Mouse (Mus musculus): ENCODE results near the gene Gm28710. TPM values are rescaled to one million over a fixed set of nuclear protein-coding genes. Genes with fewer than 3 reads are reported as not detected.

Gene Gm28710
- 0.09 and 0.14 TPM in 2 replicates for polyA plus RNA-seq (2015; fragmentation: Nextera tagmentation; extraction: Ambion mirVana)

DNA sequence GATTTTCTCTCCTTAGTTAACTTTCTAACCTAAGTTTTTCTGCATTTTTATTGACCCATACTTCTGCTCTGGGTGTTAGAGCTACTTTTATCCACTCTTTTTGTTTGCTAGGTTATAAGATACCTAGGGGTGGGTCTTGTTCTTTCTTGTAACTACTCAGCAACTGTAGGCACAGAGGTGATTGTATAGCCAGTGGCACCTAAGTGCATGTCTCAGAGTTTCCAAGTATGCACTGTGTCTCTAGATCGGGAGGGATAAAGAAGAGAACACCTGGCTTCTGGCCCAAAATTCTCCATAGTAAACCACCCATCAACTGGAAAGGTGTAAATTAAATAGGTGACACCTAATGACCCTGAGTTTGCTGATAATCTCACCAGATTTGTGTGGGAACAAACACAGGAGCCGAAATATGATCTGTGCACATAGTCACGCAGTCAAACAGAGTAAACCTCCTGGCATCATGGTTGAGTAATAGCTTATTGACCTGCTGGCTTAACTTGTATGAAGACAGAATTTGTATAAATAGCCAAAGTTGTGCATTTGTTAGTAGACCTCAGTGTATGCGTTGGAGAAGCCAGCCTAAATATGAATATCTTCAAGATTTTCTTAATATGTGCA lies at the start of gene Gm28710:
Gm28710 (plus strand) TSS at position 568 of the 618 bp plus-strand sequence.
- Histone ChIP-seq H3K36me3 (ENCODE audit: control insufficient read depth, insufficient read depth) (no peaks in the 10 kb centered on the region), H3K4me1 (replicated peaks; ENCODE audit: control insufficient read depth, insufficient read depth, low read length) (no peaks in the 10 kb centered on the region), H3K4me3 (ENCODE audit: low read depth, low read length) (no peak within 1 kb of the TSS), H3K4me2 (replicated peaks; ENCODE audit: low read depth) (no peak within 1 kb of the TSS), H3K9ac (ENCODE audit: low read depth, low read length) (no peak within 1 kb of the TSS), H3K9me3 (ENCODE audit: control insufficient read depth) (no peaks in the 10 kb centered on the region), H3K27ac (ENCODE audit: low read depth, low read length) (no peak within 1 kb of the TSS), H3K27me3 (replicated peaks; ENCODE audit: control insufficient read depth, insufficient read depth, low read length) (no peaks in the 10 kb centered on the region)
- WGBS, result 57% methylated on average over 4 of the region's 4 CpGs
- TF ChIP-seq CTCF (IDR thresholded peaks at IDR 0.05; ENCODE audit: low read depth), result no peak
- ATAC-seq, result no peak

DNA sequence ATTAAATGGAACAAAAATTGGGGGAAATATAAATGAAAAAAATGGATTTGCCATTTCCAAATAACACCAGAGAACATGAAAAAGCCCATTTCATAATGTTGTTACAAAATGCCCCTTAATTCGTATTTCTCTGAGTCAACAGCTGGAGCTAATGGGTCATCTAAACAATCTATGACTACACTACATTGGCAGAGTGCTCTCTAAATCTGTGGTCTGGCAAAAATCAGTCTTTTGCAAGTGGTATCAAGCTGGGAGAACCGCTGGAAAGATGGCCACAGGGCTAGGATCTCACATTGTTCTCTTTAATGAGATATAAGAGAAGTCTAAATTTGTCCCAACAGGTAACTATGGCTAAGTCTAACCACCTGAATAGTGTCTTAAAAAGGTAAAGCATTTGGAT lies 14.4 kb upstream of the Gm28710 start:
- no peaks in the 10 kb centered on the region for H3K9me3 ChIP-seq (ENCODE audit: control insufficient read depth)
- H3K4me1 ChIP-seq (replicated peaks; ENCODE audit: control insufficient read depth, insufficient read depth, low read length), result no peaks in the 10 kb centered on the region
- ATAC-seq, result no peak
- H3K4me2 ChIP-seq (replicated peaks; ENCODE audit: low read depth), result no peak overlapping the region
- 66% methylated on average over 2 of the region's 2 CpGs for WGBS
- no peak overlapping the region for H3K4me3 ChIP-seq (ENCODE audit: low read depth, low read length)
- no peak overlapping the region for H3K27ac ChIP-seq (ENCODE audit: low read depth, low read length)
- no peak for TF ChIP-seq CTCF (IDR thresholded peaks at IDR 0.05; ENCODE audit: low read depth)
- H3K36me3 ChIP-seq (ENCODE audit: control insufficient read depth, insufficient read depth), result no peaks in the 10 kb centered on the region
- H3K9ac ChIP-seq (ENCODE audit: low read depth, low read length), result no peak overlapping the region
- no peaks in the 10 kb centered on the region for H3K27me3 ChIP-seq (replicated peaks; ENCODE audit: control insufficient read depth, insufficient read depth, low read length)

DNA sequence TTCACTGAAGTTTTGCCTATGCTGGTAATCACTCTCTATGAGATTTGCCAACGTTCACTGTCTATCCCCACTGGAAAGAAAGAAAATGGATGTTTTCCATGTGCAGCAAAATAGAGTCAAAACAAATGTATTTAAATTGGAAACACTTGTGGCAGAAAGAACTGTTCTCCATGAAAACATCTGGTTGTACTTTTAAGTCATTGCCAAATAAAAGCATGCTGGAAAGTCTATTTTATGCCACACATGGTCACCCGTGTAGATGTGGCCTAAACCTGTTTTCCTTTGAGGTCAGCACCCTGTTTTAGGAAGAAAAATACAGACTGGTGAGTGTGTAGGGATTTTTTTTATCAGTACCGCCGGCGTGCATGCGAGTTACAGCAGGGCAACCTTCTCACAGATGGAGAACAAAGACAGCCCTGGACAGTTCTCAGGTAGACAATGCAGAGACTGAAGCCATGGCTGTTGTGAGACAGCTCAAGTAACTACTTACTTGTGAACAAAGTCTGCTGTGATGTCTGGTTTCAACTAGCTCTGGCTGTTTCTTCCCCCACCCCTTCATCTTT lies 12.9 kb upstream of the Gm28710 start:
- TF ChIP-seq CTCF (IDR thresholded peaks at IDR 0.05; ENCODE audit: low read depth), result no peak
- H3K9ac ChIP-seq (ENCODE audit: low read depth, low read length), result no peak overlapping the region
- H3K4me2 ChIP-seq (replicated peaks; ENCODE audit: low read depth), result no peak overlapping the region
- no peaks in the 10 kb centered on the region for H3K4me1 ChIP-seq (replicated peaks; ENCODE audit: control insufficient read depth, insufficient read depth, low read length)
- 80% methylated on average over 6 of the region's 6 CpGs for WGBS
- no peaks in the 10 kb centered on the region for H3K27me3 ChIP-seq (replicated peaks; ENCODE audit: control insufficient read depth, insufficient read depth, low read length)
- no peaks in the 10 kb centered on the region for H3K36me3 ChIP-seq (ENCODE audit: control insufficient read depth, insufficient read depth)
- H3K9me3 ChIP-seq (ENCODE audit: control insufficient read depth), result no peaks in the 10 kb centered on the region
- ATAC-seq, result no peak
- no peak overlapping the region for H3K4me3 ChIP-seq (ENCODE audit: low read depth, low read length)
- H3K27ac ChIP-seq (ENCODE audit: low read depth, low read length), result no peak overlapping the region

DNA sequence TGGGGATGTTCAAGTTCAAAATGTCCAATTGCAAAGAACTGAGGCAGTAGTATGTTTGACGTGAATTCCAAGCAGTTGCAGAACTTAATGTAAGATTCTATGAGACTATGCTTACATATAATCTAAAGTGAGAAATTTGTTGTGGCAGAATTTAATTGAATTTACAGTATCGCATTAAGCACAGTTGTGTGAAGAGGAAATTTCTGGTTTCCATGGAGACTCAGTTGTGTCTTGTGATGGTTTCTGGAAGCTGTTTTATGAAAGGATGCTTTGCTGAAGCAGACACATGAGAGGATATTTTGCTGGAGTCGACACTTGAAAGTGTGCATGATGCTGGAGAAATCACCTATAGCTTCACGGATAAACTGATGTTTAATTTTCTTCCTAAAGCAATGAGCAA lies 6.0 kb upstream of the Gm28710 start:
- H3K9me3 ChIP-seq (ENCODE audit: control insufficient read depth), result no peaks in the 10 kb centered on the region
- no peak overlapping the region for H3K9ac ChIP-seq (ENCODE audit: low read depth, low read length)
- 83% methylated on average over 4 of the region's 4 CpGs for WGBS
- ATAC-seq, result no peak
- no peaks in the 10 kb centered on the region for H3K36me3 ChIP-seq (ENCODE audit: control insufficient read depth, insufficient read depth)
- H3K27ac ChIP-seq (ENCODE audit: low read depth, low read length), result no peak overlapping the region
- H3K4me3 ChIP-seq (ENCODE audit: low read depth, low read length), result no peak overlapping the region
- H3K4me2 ChIP-seq (replicated peaks; ENCODE audit: low read depth), result no peak overlapping the region
- H3K27me3 ChIP-seq (replicated peaks; ENCODE audit: control insufficient read depth, insufficient read depth, low read length), result no peaks in the 10 kb centered on the region
- H3K4me1 ChIP-seq (replicated peaks; ENCODE audit: control insufficient read depth, insufficient read depth, low read length), result no peaks in the 10 kb centered on the region
- TF ChIP-seq CTCF (IDR thresholded peaks at IDR 0.05; ENCODE audit: low read depth), result no peak

DNA sequence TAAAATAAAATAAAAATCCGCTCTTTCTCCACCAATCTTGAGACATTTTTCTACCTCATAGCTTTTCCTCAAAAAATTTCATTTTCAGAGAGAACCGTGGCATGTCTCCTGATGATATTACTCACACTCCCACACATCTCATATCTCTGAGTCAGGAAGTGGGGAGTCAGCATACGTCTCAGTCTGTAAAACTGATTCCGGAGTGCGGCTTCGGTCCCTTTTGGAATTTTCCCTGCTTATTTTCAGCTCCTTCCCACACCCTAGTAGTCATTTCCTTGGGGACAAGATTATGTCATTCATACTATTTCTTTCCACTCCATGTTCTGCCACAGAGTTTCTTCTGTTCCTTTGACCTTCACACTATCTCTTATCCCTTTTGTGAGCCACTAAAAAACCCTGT lies 3.4 kb downstream of the Gm28710 start:
- Histone ChIP-seq H3K4me2 (replicated peaks; ENCODE audit: low read depth) (no peak overlapping the region), H3K9ac (ENCODE audit: low read depth, low read length) (no peak overlapping the region), H3K9me3 (ENCODE audit: control insufficient read depth) (no peaks in the 10 kb centered on the region), H3K27me3 (replicated peaks; ENCODE audit: control insufficient read depth, insufficient read depth, low read length) (no peaks in the 10 kb centered on the region), H3K4me3 (ENCODE audit: low read depth, low read length) (no peak overlapping the region), H3K4me1 (replicated peaks; ENCODE audit: control insufficient read depth, insufficient read depth, low read length) (no peaks in the 10 kb centered on the region), H3K27ac (ENCODE audit: low read depth, low read length) (no peak overlapping the region), H3K36me3 (ENCODE audit: control insufficient read depth, insufficient read depth) (no peaks in the 10 kb centered on the region)
- ATAC-seq, result no peak
- no peak for TF ChIP-seq CTCF (IDR thresholded peaks at IDR 0.05; ENCODE audit: low read depth)
- WGBS, result 90% methylated on average over 6 of the region's 6 CpGs

DNA sequence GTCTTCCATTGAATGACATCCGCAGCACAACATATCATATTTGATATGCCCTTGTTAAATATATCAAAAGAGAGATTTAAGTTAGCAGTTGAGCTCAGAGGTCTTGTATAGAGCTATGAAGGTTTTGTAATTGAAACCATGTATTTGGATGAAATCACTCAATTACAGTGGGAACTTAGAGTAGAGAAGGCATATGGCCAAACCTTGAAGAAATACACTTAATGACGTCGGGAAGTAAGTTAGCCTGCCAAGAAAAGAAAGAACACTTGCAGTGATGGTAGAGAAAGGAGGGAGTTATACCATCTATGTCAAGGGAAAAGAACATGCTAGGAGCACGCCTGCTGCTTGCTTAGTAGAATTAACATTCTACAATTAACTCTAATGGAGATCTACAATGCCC lies 11.1 kb downstream of the Gm28710 start:
- Histone ChIP-seq H3K4me3 (ENCODE audit: low read depth, low read length) (no peak overlapping the region), H3K9ac (ENCODE audit: low read depth, low read length) (no peak overlapping the region), H3K27ac (ENCODE audit: low read depth, low read length) (no peak overlapping the region), H3K27me3 (replicated peaks; ENCODE audit: control insufficient read depth, insufficient read depth, low read length) (no peaks in the 10 kb centered on the region), H3K4me2 (replicated peaks; ENCODE audit: low read depth) (no peak overlapping the region), H3K4me1 (replicated peaks; ENCODE audit: control insufficient read depth, insufficient read depth, low read length) (no peaks in the 10 kb centered on the region), H3K9me3 (ENCODE audit: control insufficient read depth) (no peaks in the 10 kb centered on the region), H3K36me3 (ENCODE audit: control insufficient read depth, insufficient read depth) (no peaks in the 10 kb centered on the region)
- ATAC-seq, result no peak
- TF ChIP-seq CTCF (IDR thresholded peaks at IDR 0.05; ENCODE audit: low read depth), result no peak
- 78% methylated on average over 4 of the region's 4 CpGs for WGBS
